9 mouse cellular contexts compared by ENCODE assay signal in the genomic region with DNA sequence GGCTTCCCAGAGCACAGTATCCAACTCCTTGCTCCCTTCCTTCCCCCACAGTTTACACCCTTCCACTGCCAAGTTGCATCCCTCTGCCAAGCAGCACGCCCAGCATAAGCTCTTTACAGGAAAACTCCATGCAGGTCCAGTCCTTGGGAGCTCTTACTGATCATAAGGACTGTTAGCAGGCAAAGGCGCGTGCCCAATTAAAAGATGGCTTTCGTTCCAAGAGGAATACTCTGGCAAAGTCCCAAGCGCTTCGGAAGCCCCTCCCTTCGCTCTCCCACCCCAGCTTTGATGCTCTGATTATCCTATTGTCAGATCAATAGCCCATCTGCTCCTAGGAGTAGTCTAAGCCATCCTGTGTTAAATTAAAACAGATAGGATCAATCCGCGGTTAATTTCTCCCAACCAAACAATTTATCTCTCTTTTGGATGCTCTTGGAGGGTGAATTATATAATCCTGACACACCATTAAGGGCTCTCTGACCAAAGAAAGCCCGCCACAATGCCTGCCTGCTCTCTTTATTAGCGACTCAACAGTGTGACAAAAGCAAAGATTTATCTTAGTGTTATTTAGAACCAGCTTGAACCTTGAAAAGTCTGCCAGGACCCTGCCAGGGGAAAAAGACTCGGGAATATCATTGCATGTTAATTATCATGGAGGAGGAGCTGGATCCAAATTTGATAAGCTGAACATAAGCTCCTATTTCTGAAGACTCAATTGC.
DNase-seq lines count a peak whose midpoint lies in the region; ATAC-seq lines count a peak whose summit lies in the region.
"Had no signal": no experiment of that assay in that cellular context is flagged by ENCODE, and none has a peak within 500 bp of the region (broad histone marks: within the 10 kb centered on the region; RNA-seq: fewer than 3 reads in every experiment).

No protein-coding gene starts in this region.

- 0 out of 2 replicates have a peak, but pooled peaks cover 3% of the 10 kb centered on the region for H3K27me3 ChIP-seq in hindbrain, embryonic 13.5 days
- H3K27me3 ChIP-seq in liver, embryonic 12.5 days (replicated peaks), result no peaks in the 10 kb centered on the region
- H3K27me3 ChIP-seq: liver, embryonic 15.5 days had no signal

- peak; percentile 89 for ATAC-seq in hindbrain, embryonic 13.5 days (ENCODE audit: low FRiP score)
- no peak for ATAC-seq in liver, embryonic 12.5 days

- no peaks in the 10 kb centered on the region for H3K9me3 ChIP-seq in hindbrain, embryonic 13.5 days
- H3K9me3 ChIP-seq in liver, embryonic 12.5 days (replicated peaks), result no peaks in the 10 kb centered on the region
- H3K9me3 ChIP-seq: liver, embryonic 15.5 days had no signal

- H3K36me3 ChIP-seq in hindbrain, embryonic 13.5 days, result no peaks in the 10 kb centered on the region
- no peaks in the 10 kb centered on the region for H3K36me3 ChIP-seq in liver, embryonic 12.5 days
- H3K36me3 ChIP-seq: liver, embryonic 15.5 days had no signal

- no peak overlapping the region for H3K4me3 ChIP-seq in hindbrain, embryonic 13.5 days
- H3K4me3 ChIP-seq in liver, embryonic 12.5 days, result no peak overlapping the region
- H3K4me3 ChIP-seq: liver, embryonic 15.5 days had no signal

- 43% methylated on average over 12 of the region's 12 CpGs for WGBS in hindbrain, embryonic 13.5 days
- 70% methylated on average over 12 of the region's 12 CpGs for WGBS in liver, embryonic 12.5 days (ENCODE audit: insufficient replicate concordance)

- H3K9ac ChIP-seq in hindbrain, embryonic 13.5 days, result no peak overlapping the region
- H3K9ac ChIP-seq in liver, embryonic 12.5 days, result no peak overlapping the region
- H3K9ac ChIP-seq: liver, embryonic 15.5 days had no signal

- intact Hi-C loops in left cerebral cortex, postnatal 4 days (cut with DNase I), result no loop called here

- H3K27ac ChIP-seq in hindbrain, embryonic 13.5 days, result peak overlapping the region; percentile 52; the same call in 1 of the 2 replicates
- H3K27ac ChIP-seq in liver, embryonic 12.5 days, result no peak overlapping the region
- H3K27ac ChIP-seq: liver, embryonic 15.5 days had no signal

- H3K4me2 ChIP-seq in hindbrain, embryonic 13.5 days, result peak overlapping the region; percentile 40
- no peak overlapping the region for H3K4me2 ChIP-seq in liver, embryonic 12.5 days
- H3K4me2 ChIP-seq: liver, embryonic 15.5 days had no signal

- DNase-seq in embryo, embryonic 10 days (ENCODE audit: low spot score), result peak; percentile 9
- no peak for DNase-seq in embryo, embryonic 9.5 days (ENCODE audit: extremely low spot score)
- peak; percentile 63 for DNase-seq in left cerebral cortex, postnatal 4 days
- peak; percentile 66 to 74 for DNase-seq in right cerebral cortex, postnatal 10 days (ENCODE audit: low spot score in 2 of 2)
- DNase-seq in kidney, postnatal 4 days, result no peak
- no peak for DNase-seq in thymus, postnatal 0 days (ENCODE audit: low spot score)

- H3K4me1 ChIP-seq in hindbrain, embryonic 13.5 days (replicated peaks), result peaks cover 10% of the 10 kb centered on the region
- no peaks in the 10 kb centered on the region for H3K4me1 ChIP-seq in liver, embryonic 12.5 days
- H3K4me1 ChIP-seq: liver, embryonic 15.5 days had no signal

Comparison
In these comparisons a context has a peak if more than half of its experiments do, and no peak if none do; other contexts are left out.
1. DNase-seq: peak in embryo, embryonic 10 days (single experiment), left cerebral cortex, postnatal 4 days (single experiment) and right cerebral cortex, postnatal 10 days (2 of 2); none in embryo, embryonic 9.5 days (single experiment), kidney, postnatal 4 days (0 of 2) and thymus, postnatal 0 days (single experiment).